Mouse (Mus musculus) heart, adult 18-20 months (tissue): ENCODE results near the gene Mctp1. TPM values are rescaled to one million over a fixed set of nuclear protein-coding genes. Genes with fewer than 3 reads are reported as not detected.

Experiments used
- DNase-seq, 2 experiments: peaks; one replicate each; pipeline ENCODE4 v3.0.0; 2021 to 2022; ENCODE audit warnings: mixed read lengths in 1 of 2
- total RNA-seq, 2 experiments: library from RNA; stranded (reverse); gene quantifications; 2 replicates each; pipeline ENCODE4 v1.2.3; 2021

The Mctp1 gene
- total RNA-seq, 2 experiments from 2014 or later, result 2.6 to 2.7 TPM

DNA sequence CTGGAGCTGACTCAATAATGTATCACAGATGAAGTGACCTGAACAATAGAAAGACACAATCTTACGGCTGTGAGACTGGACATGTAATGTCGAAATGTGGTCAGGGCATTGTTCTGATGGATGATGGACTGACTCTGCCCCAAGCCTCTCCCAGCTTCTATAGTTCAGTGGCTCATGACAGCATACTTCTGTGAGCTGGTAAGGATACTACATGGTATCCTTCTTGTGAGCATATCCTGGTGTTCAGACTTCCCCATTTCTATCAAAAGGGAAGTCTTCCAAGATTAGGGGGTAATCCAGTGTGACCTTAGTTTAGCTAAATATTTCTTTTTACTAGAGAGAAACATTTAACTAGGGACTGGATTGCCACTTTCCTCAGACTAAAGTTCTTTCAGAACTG lies 227.2 kb downstream of the Mctp1 start:
- DNase-seq, result no peak

DNA sequence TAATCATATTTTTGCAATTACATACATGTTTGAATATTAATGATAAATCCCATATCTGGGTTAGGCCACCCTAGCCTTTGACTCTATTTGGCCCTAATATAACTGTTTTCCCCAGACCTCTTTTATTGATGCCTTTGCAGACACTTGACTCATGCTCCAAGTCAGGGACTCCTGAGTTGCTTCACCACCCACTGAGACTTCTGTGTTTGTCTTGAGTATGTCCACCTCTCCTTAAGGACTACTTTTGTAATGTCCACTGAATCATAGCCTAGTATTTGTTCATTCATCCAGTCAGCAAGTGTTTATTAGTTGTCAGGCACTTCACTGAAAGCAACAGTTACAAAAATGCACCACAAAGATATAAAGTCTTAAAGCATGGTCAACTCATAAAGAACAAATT lies 235.8 kb downstream of the Mctp1 start:
- DNase-seq, result no peak

DNA sequence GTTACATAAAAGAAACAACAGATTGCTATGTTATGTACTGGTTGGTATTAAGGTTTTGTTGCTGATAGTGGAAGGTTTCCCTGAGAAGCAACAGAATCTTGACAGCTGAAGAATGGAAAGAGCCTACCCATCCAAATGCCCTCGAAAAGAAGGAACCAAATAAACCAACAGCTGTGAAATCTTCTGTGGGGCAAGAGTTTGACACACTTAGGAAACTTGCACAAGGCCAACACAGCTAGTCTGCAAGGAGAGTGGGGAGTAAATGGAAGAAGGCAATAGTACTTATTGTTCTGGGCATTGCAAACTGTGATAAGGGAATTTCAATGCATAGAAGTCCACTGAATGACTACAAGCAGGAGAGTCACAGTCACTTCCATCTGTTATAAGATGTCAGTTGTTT lies 236.2 kb downstream of the Mctp1 start:
- no peak for DNase-seq

DNA sequence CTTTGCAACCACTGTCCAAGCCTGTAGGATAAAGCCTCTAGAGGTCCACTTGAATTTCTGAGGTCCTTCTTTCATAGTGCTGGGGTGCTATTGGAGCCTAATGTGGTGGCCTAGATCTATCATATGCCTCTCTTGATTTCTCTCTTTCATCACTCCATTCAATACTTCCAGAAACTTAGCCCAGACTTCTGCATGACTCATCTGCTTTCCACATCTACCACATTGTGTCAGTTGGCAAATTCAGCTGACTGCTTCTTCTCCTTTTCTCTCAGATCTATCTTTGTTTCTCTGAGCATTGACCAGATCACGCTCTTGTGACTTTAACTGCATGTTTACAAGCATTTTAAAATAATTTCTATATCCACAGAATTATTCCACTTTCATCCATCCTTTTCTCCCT lies 249.4 kb downstream of the Mctp1 start:
- DNase-seq, result peak in 1 of 2 experiments; percentile 4

DNA sequence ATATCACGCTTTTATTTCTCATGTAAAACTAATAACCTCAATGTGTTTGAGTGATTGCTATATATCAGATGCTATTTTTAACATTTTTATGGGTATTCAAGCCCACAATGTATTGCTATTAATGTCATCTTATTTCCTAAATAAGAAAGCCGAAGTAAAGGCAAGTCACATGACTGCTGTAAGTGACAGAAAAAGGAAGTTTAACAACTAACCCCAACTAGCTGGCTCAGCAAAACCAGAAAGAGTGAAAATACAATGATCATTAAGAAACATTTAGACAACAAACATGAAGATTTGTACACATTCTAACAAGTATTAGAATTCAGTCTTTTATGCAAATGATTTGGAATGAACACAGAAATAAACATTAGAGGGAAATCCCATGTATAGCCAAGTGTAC lies 253.9 kb downstream of the Mctp1 start:
- DNase-seq, result no peak

DNA sequence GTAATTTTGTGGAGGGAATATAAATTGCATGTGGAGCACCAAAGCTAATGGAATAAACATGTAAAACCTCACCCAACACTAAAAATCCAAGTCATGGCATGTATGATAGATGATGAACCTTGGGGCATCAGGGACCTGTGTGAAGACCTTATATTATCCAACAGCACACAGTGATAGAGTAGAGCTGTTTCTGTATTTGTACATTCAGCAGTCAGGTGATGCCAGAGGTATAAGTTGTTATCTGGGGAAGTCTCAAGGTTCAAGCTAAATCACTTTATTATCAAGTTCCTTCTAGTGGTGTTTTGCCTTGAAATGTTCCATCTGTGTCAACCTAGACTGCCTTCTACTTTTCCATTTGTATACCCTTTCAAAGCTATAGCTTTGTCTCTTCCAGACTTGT lies 275.2 kb downstream of the Mctp1 start:
- no peak for DNase-seq

DNA sequence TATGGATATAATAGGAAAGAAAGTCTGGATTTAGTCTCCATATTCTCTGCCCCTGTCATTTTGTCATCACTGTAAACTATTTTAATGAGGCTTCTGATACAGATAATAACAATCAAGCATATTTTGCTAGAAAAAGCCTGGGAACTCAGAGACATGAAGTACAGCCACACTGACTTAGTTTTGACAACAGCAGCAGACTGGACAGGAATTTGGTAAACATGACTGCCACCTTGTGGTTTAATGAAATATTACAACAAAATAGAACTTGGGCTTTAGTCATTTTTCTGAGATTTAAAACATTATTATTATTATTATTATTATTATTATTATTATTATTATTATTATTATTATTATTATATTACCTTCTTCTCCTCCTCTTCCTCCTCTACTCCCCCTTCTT lies 297.0 kb downstream of the Mctp1 start:
- DNase-seq, result peak in 1 of 2 experiments; percentile 30

DNA sequence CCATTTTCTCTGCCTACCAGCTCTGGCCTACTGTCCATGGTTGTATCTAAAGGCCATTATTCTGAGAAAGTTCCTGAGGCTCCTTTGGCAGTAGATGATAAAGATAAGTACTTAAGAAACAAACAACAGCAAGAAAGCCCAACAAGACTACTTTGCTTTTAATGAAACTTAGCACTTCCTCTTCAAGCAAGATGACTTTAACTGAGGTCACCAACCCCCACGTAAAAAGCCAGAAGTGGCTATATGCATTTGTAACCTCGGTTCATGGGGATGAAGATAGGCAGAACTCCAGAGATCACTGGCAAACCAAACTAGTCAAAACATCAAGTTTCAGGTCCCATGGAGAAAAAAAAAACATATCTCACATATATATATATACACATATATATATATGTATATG lies 305.0 kb downstream of the Mctp1 start:
- no peak for DNase-seq

DNA sequence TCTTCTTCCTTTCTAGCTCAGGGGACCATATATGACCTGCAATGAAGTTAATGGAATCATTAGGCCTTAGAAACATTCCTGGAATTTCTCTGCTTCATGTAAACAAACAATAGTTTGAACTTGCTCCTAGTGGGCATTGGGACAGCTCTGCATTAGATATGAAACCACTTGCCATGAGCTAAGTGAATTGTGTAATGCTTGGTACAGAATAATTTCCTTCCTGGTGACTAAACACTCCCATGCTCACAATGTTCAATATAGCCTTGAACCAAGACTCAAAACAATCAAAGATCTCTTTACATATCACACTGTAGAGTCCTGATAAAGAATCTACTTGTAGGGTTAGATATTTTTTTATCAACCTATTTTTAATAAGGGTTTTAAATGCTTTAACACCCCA lies 305.8 kb downstream of the Mctp1 start:
- no peak for DNase-seq

DNA sequence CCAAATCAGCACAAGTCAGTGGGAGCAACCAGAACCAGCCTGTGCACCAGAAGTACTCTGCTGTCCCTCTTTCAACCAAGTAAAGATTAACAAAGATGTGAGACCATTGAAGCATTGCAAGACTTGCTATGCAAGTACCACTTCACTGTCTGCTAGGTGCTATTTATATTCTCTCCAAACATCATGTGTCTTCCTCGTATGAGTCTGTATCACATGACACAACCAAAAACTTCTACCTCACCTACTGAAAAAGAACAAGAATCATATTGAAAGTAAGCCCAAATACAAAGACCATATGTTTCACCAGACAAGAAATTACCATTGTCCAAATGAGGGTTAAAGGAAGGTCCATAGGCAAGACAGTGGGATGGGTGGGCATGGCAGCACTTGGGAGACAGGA lies 306.4 kb downstream of the Mctp1 start:
- DNase-seq, result no peak

DNA sequence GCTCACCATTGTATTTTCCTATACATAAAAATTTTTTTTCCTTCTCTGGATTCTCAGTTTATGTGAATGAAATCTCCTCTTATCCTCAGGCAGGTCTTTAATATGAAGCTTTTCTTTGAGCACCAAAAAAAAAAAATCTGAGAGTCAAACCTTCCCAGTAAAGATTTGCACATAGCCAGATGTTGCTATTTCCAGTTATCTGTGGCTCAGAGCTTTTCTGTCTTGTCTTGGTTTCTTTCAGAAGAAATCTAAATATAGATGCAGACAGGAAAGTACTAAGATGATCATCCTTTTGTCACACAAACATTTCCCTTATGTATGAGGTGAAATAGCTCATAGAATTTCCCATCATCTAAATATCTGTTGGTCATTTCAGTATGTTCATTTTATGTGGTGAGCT lies 349.7 kb downstream of the Mctp1 start:
- DNase-seq, result no peak

DNA sequence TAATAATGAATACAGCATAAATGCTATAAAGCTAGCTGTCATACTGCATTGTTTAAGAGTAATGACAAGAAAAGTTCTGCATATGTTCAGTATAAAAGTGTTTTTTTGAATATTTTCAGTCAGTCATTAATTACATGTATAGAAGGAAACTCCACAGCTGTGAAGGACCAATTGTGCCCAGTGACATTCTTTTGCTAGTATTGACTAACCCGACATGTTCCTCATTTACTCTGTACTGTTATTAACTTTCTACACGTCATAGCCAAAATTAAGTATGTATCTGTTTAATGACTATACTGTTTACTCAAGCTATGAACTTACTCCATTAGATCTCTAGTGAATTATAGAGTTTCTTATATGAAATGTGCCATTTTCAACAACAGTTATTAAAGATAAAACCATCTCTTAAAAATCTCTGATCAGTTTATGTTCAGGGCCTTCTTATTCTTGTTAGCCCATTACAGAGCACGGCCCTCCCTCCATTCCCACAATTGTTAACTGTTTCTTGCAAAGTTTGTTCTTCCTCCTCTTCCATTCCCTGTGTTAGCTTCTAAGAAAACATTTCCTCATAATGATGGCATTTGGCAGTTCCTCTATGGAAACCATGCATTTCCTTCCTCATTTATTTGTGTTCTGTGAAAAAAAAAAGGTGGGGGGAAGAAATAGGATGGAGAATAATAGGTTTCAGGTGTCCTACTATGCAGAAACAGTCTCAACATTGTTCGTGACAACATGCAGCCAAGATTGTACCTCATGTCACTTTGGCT lies 366.5 kb downstream of the Mctp1 start:
- no peak for DNase-seq

DNA sequence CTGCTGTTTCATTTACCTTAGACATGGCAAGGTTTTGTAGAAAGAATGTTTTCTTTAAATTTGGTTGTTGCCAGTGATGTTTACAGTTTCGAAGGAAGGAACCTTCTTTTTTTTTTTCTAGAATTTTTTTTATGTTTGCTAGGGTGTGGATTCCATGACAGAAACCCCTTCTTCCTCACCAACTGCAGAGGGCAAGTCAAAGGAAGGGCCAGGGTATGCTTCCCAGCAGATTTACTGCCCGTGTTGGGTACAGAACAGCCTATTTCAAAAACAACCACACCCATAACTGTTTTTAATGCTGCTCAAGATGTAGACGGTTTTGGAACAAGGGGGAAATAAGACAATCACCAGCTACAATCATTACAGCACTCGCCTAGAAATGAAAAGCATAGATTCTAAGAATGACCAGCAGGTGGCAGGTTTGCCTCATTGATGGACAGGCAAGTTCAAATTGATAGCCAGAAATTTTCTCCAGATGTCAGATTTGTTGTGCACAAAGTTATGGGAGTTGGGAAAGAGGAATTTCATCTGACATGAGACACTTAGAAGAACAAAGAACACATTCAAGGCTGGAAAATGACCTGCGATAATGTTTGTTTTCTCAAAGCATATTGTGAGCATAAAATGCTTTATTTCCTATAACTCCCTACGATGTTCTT lies 375.6 kb downstream of the Mctp1 start:
- peak; percentile 12 to 43 for DNase-seq

DNA sequence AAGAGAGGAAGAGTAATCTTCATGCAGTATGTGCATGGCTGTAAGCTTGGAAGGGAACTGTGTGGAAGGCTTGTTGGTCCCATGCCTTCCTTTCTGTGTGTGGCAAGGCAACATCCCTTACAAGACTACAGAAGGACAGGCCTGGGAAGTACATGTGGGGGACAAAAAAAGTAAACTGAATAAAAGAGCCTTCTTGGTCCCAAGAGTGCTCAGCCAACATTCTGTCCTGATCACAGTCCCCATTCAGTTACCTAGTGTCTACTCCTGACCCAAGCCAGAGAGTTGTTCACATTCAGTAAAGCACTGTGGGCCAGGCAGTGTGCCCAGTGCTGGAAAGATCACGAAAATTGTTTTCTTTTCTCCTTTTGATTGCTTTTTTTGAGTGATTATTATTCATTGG lies 415.3 kb downstream of the Mctp1 start:
- DNase-seq, result no peak

DNA sequence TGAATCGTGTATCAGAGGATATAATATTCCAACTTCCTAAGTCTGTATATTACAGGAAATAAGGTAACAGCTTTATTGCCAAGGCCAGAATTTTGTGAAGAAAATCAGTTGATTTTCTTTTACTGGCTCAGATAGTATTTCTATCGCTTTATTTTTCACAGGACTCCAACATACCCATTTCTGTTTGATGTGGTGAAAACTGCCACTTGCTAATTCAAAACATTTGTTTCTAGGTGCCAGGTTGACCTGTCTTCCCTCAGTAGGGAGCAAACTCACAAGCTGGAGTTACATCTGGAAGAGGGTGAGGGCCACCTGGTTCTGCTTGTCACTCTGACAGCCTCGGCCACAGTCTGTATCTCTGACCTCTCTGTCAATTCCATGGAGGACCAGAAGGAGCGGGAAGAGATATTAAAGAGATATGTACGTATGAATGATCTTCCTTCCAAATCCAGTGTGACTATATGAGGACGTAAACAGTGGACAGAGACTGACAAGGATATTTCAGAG lies 416.8 kb downstream of the Mctp1 start:
- DNase-seq, result no peak

DNA sequence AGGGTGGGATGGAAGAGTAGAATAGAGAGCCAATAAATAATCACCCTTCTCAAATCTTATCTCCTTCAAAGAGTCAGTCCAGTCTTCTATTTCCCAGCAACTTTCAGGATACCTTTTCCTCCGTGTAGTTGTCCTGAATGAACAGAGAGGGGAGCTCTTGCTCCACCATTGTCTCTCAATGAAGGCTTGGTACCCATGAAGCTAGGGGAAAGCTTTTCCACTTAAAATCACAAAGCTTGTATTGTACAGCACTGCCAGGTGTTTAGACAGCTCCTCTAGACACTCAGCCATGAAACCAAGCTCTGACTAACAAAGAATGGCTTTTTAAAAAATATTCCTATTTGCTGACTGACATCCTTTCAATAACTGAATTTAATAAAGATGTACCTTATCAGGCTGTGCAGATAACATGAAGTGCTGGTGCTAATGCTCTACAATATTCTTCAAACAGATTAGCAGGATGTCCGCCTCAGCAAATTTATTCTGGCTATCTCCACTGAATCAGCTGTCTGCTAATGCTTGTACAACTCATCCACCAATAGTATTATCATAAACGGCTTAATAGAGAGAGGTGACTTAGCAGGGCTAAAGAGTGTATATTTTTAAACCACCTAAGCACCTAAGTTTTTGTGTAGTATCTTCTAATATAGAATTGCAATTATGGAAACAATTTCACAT lies 417.9 kb downstream of the Mctp1 start:
- DNase-seq, result no peak

DNA sequence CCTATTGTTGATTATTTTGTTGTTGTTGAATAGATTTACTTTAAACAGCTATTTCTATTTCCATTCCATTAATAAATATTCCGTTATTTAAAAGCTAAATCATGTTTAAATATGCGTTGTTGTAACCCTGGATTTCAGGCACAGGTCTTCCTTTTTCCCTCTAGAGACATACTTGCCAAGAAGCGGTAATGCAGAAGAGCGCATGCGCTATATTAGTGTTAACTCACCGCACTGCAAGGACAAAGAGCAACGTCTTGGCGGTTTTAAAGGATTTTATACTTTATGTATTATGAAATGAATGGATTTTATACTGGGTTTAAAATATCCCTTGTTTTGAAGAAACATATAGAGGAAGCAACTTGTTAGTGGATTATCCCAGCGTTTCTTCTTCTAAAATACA lies 418.6 kb downstream of the Mctp1 start:
- no peak for DNase-seq

DNA sequence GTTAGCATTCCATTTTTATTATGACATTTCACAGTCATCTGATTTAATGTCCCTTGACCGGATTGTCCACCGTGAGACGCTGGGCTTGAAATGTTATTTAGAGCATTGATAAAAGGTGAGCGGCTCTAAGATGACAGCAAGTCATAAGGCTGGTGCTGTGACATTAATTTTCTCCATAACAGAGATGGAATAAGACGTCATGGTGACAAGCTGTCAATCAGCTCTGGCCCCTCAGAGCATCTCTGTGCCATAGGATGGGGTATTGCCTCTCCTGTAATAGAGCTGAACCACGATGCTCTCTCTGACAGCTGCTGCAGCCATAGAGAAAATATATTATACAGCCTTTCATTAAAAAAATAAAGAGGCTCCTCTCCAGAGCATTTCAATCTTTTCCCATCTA lies 419.5 kb downstream of the Mctp1 start:
- DNase-seq, result no peak

DNA sequence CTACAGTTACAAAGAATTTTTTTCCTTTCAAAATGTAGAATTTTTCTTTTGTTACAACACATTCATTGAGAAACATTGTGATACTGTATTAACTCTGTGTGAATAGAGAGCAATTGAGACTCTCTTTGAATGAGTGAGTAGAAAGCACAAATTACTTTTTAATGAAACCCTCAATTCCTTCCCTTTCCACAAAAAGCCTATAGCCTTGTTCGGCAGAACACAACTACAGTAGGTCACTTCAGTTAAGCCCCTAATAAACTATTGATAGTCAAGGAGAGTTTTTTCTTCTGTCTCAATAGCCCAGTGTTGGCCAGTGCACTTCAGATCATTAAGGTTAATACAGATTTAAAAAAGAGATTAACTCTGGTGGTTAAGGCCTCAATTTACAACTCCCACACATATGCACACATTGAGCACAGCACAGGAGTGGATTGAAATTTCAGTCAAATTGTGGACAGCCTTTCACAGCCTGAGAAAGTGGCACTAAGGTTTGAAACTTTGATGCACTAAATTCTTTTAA lies 424.6 kb downstream of the Mctp1 start:
- no peak for DNase-seq

DNA sequence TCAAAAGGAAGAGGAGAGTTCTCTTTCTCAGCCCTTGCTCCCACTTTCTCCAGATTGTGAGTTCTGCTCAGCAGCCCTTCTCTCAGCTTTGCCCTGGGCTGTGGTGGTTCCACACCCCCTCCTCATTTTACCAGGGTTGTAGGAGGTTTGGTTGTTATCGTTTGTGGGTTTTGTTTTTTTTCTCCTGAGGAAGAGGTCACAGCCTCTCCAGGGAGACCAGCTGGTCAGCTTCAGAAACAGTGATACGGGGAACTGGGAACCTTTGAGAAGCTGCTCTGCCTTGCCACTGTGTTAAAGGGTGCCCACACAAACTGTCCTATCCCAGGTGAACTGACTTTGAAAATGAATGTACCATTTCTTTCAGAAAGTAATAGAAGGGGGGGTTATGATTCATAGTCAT lies 425.5 kb downstream of the Mctp1 start:
- no peak for DNase-seq

DNA sequence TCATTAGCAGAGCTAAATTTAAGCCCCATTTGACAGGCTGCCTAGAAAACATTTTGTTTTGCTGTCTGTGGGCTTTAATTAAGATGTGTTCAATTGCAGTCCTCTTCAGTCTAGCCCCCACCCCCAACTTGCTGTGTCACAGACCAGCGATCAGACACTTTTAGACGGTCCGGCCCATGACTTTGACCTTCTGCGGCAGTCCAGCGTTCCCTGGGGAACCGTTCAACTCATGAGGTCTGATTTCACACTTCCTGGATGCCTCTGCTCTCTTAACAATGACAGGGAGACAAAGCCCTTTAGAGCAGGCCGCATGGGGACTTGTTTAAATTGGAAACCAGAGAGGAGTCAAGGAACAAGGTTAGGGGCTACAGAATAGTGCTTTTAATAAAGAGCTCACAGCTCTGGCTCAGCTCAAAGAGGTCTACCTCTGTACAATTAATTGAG lies 426.2 kb downstream of the Mctp1 start:
- DNase-seq, result peak in 1 of 2 experiments; percentile 5

DNA sequence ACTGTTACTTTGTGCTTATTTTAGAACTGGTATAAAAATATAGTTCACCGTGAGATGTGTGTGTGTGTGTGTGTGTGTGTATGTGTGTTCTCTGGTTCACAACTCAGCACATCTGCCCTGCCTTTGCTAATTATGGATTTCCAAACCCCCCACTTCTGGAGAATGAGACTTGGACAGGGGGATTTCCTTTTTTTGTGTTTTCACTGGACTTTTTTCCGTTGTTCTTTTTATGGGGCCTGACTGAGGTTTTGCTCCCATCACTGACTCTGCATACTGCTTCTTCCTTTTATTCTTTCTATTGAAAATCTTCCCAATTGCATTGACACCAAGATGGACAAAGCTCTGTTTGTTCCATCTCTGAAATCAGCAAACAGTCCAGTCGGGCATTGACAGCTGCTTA lies 438.7 kb downstream of the Mctp1 start:
- DNase-seq, result no peak
